ENCODE assay signal across 27 mouse cellular contexts in the genomic region with DNA sequence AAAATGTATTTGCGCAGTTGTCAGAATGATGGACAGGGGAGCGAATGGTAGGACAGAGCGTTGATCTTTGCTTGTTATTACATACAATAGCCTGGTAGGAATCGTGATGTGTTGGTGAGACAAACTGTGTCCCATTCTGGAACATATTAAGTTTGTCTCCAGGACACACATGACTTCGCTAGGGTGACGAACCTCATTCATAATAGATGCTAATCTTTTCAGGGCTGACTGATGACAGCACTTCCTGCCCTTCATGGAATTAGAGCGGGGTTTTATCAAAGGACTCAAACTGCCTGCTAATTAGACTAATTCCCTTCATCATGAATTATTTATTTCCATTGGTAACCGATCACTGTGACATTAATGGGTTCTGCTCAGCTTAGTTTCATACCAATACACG.
DNase-seq lines count a peak whose midpoint lies in the region; ATAC-seq lines count a peak whose summit lies in the region.
"Had no signal": no experiment of that assay in that cellular context is flagged by ENCODE, and none has a peak within 500 bp of the region (broad histone marks: within the 10 kb centered on the region; RNA-seq: fewer than 3 reads in every experiment).

No protein-coding gene starts in this region.

- peak; percentile 38; the same call in 1 of the 2 replicates for ATAC-seq in hindbrain, embryonic 11.5 days (ENCODE audit: low FRiP score)
- ATAC-seq in neural tube, embryonic 14.5 days (ENCODE audit: low read depth): peak; percentile 17; the same call in 1 of the 2 replicates
- ATAC-seq in midbrain, embryonic 15.5 days (replicated peaks): peak; percentile 69; the same call in 1 of the 2 replicates
- ATAC-seq in frontal cortex, adult (ENCODE audit: low TSS enrichment): no peak
- no peak for ATAC-seq in cerebellum, adult (ENCODE audit: insufficient number of reproducible peaks, low FRiP score, low TSS enrichment)
- ATAC-seq: inflammation-experienced regulatory T-cells, adult 6 months; Patski had no signal

- H3K4me1 ChIP-seq in hindbrain, embryonic 11.5 days (replicated peaks; ENCODE audit: control insufficient read depth, insufficient read depth, low read length): no peaks in the 10 kb centered on the region
- peaks cover 36% of the 10 kb centered on the region for H3K4me1 ChIP-seq in hindbrain, embryonic 10.5 days (replicated peaks)
- H3K4me1 ChIP-seq in neural tube, embryonic 14.5 days (ENCODE audit: control insufficient read depth, insufficient read depth, low read length): no peaks in the 10 kb centered on the region
- peaks cover 14% of the 10 kb centered on the region for H3K4me1 ChIP-seq in midbrain, embryonic 15.5 days
- H3K4me1 ChIP-seq: heart, embryonic 15.5 days; liver, embryonic 15.5 days; lung, embryonic 15.5 days; megakaryocyte, embryonic 14.5 days had no signal

- H3K9ac ChIP-seq in hindbrain, embryonic 11.5 days (ENCODE audit: low read depth, low read length): no peak overlapping the region
- H3K9ac ChIP-seq in neural tube, embryonic 14.5 days (replicated peaks; ENCODE audit: low read depth, low read length): no peak overlapping the region
- no peak overlapping the region for H3K9ac ChIP-seq in midbrain, embryonic 15.5 days
- H3K9ac ChIP-seq: embryonic facial prominence, embryonic 13.5 days; heart, embryonic 15.5 days; liver, embryonic 15.5 days; lung, embryonic 15.5 days had no signal

- peak; percentile 25 for DNase-seq in hindbrain, embryonic 11.5 days (ENCODE audit: low spot score)
- DNase-seq in hindbrain, embryonic 10.5 days (ENCODE audit: low spot score): no peak
- DNase-seq in neural tube, embryonic 10.5 days (ENCODE audit: extremely low spot score, low spot score): no peak
- DNase-seq: adrenal gland, adult 2 months; cerebellum, adult 18-20 months; cerebellum, postnatal 14 days; heart, postnatal 36 days; kidney, adult 2 months; liver; lung, postnatal 36 days; right cerebral cortex, postnatal 25 days had no signal

- H3K27me3 ChIP-seq in hindbrain, embryonic 11.5 days (ENCODE audit: control insufficient read depth, insufficient read depth, low read length): no peaks in the 10 kb centered on the region; the same call in 1 of the 2 replicates
- peaks cover 31% of the 10 kb centered on the region for H3K27me3 ChIP-seq in hindbrain, embryonic 10.5 days (ENCODE audit: insufficient read depth, poor library complexity, severe bottlenecking)
- H3K27me3 ChIP-seq in neural tube, embryonic 14.5 days (ENCODE audit: control insufficient read depth, insufficient read depth, low read length): no peaks in the 10 kb centered on the region
- 0 out of 2 replicates have a peak, but pooled peaks cover 6% of the 10 kb centered on the region for H3K27me3 ChIP-seq in midbrain, embryonic 15.5 days (replicated peaks)
- H3K27me3 ChIP-seq: embryonic facial prominence, embryonic 13.5 days; heart, embryonic 15.5 days; liver, embryonic 15.5 days; lung, embryonic 15.5 days; megakaryocyte, embryonic 14.5 days had no signal

- WGBS in hindbrain, embryonic 11.5 days: 33% methylated on average over 9 of the region's 9 CpGs
- 45% methylated on average over 9 of the region's 9 CpGs for WGBS in hindbrain, embryonic 10.5 days
- WGBS in neural tube, embryonic 14.5 days: 30% methylated on average over 9 of the region's 9 CpGs
- WGBS in midbrain, embryonic 15.5 days: 19% methylated on average over 9 of the region's 9 CpGs

- H3K4me3 ChIP-seq in hindbrain, embryonic 11.5 days (ENCODE audit: low read depth, low read length): no peak overlapping the region
- H3K4me3 ChIP-seq in hindbrain, embryonic 10.5 days: no peak overlapping the region
- H3K4me3 ChIP-seq in neural tube, embryonic 14.5 days (ENCODE audit: low read depth, low read length): no peak overlapping the region
- no peak overlapping the region for H3K4me3 ChIP-seq in midbrain, embryonic 15.5 days
- H3K4me3 ChIP-seq: embryonic facial prominence, embryonic 13.5 days; erythroblast, embryonic 14.5 days; heart, embryonic 15.5 days; left cerebral cortex, adult 2 months; limb, embryonic 10.5 days; liver, embryonic 15.5 days; lung, embryonic 15.5 days; megakaryocyte, embryonic 14.5 days; myocyte had no signal

- H3K36me3 ChIP-seq in hindbrain, embryonic 11.5 days (ENCODE audit: control insufficient read depth, insufficient read depth, low read length): no peaks in the 10 kb centered on the region
- no peaks in the 10 kb centered on the region for H3K36me3 ChIP-seq in hindbrain, embryonic 10.5 days
- H3K36me3 ChIP-seq in neural tube, embryonic 14.5 days (ENCODE audit: control insufficient read depth, insufficient read depth, low read length): no peaks in the 10 kb centered on the region
- H3K36me3 ChIP-seq in midbrain, embryonic 15.5 days (replicated peaks): no peaks in the 10 kb centered on the region
- H3K36me3 ChIP-seq: embryonic facial prominence, embryonic 13.5 days; heart, embryonic 15.5 days; limb, embryonic 10.5 days; liver, embryonic 15.5 days; lung, embryonic 15.5 days had no signal

- H3K9me3 ChIP-seq in hindbrain, embryonic 11.5 days (ENCODE audit: control insufficient read depth, low read length): no peaks in the 10 kb centered on the region
- no peaks in the 10 kb centered on the region for H3K9me3 ChIP-seq in hindbrain, embryonic 10.5 days
- no peaks in the 10 kb centered on the region for H3K9me3 ChIP-seq in neural tube, embryonic 14.5 days (ENCODE audit: control insufficient read depth, low read length)
- H3K9me3 ChIP-seq in midbrain, embryonic 15.5 days: no peaks in the 10 kb centered on the region
- H3K9me3 ChIP-seq: embryonic facial prominence, embryonic 13.5 days; heart, embryonic 15.5 days; limb, embryonic 10.5 days; liver, embryonic 15.5 days; lung, embryonic 15.5 days had no signal

- no peak overlapping the region for H3K27ac ChIP-seq in hindbrain, embryonic 11.5 days (ENCODE audit: low read depth, low read length)
- no peak overlapping the region for H3K27ac ChIP-seq in hindbrain, embryonic 10.5 days
- H3K27ac ChIP-seq in neural tube, embryonic 14.5 days (ENCODE audit: low read depth, low read length): no peak overlapping the region
- no peak overlapping the region for H3K27ac ChIP-seq in midbrain, embryonic 15.5 days
- H3K27ac ChIP-seq: embryonic facial prominence, embryonic 13.5 days; heart, embryonic 15.5 days; kidney, postnatal 0 days; left cerebral cortex, adult 2 months; limb, embryonic 10.5 days; liver, embryonic 15.5 days; lung, embryonic 15.5 days had no signal

- H3K4me2 ChIP-seq in hindbrain, embryonic 11.5 days (replicated peaks; ENCODE audit: low read depth, low read length): no peak overlapping the region
- H3K4me2 ChIP-seq in neural tube, embryonic 14.5 days (ENCODE audit: low read depth, low read length): no peak overlapping the region
- peak overlapping the region; percentile 15 for H3K4me2 ChIP-seq in midbrain, embryonic 15.5 days
- H3K4me2 ChIP-seq: embryonic facial prominence, embryonic 13.5 days; heart, embryonic 15.5 days; liver, embryonic 15.5 days; lung, embryonic 15.5 days had no signal

Comparison
In these comparisons a context has a peak if more than half of its experiments do, and no peak if none do; other contexts are left out.
1. ATAC-seq: peak in hindbrain, embryonic 11.5 days (single experiment), neural tube, embryonic 14.5 days (single experiment) and midbrain, embryonic 15.5 days (single experiment); none in frontal cortex, adult (single experiment) and cerebellum, adult (single experiment).